Mouse (Mus musculus): ENCODE data around the gene Sox30.
A peak's percentile ranks its signal among the peaks of the same experiment; 100 is the strongest.
"Not testable (repeated sequence)": the region's sequence is repeated elsewhere in the genome, so short reads cannot be mapped to it uniquely, and the experiment has no call there.

Gene Sox30

DNA sequence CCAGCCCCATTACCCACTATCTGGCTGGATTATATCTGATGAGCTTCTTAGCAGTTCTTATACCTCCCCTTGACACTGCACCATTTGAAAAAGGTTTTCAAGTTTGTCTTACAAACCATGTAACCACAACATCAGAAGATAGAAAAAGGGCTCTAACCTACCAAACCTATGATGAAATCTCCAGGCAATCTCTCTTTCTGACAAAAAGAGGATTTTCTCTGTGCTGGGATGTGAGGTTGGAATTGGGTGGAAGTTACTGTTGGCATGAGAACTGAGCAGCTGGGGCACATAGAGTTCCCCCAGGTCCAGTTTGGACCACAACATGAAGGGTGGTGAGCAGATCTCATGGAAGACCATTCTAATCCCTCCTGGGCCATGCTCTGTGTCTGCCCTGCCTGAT lies 41.7 kb downstream of the Sox30 start:
- no peak for DNase-seq

GRCm38 (mm10) chr11:46022983-46023382 lies 42.9 kb downstream of the Sox30 start:
- DNase-seq = no peak

DNA sequence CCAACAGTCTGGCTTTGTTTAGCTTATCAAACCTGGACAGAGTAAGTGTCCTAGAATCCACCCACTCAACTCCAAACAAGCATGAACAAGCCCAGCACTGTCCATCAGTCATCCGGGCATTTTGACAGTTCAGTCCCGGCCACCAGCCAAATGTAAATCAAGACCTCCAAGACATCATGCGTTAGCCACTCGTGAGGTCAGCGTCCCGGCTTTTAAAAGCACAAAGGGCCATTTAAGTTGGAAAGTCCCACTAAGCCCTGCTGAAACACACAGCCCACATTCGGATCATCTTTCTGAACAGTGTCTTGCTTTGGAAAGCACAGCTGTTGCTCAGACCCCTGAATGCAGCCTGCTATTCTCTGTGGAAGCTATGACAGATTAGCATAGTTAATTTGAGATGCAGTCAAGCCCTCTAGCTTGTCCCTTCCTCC lies 45.9 kb downstream of the Sox30 start:
- no peak for DNase-seq

GRCm38 (mm10) chr11:46027952-46028814 lies 48.1 kb downstream of the Sox30 start:
- DNase-seq = no peak

GRCm38 (mm10) chr11:46029485-46029884 lies 49.4 kb downstream of the Sox30 start:
- DNase-seq = no peak

GRCm38 (mm10) chr11:46030026-46030425 lies 49.9 kb downstream of the Sox30 start:
- no peak for DNase-seq

- no peak for DNase-seq
These were observed 51.4 kb downstream of the Sox30 start for GRCm38 (mm10) chr11:46031470-46031869.

DNA sequence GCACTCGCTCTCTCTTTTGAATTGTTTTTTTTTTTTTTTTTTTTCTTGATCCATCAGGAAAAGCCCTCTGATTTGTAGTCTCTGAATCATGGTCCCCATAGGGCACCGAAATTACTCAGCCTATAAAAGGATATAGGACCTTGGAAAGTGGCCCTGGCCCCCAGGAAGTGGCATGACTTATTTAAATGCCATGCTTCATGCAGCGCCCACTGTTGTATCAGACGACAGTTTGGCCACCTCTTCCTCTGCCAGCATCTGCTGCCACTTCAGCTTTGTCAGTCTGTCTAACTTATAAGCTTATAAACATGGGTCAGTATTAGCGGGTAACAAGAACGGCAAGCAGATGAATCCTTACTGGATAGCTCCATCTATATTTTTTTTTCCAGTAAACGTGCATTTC lies 52.8 kb downstream of the Sox30 start:
- no peak for DNase-seq

GRCm38 (mm10) chr11:46036374-46036773 lies 56.3 kb downstream of the Sox30 start:
- no peak for DNase-seq

- no peak for DNase-seq
These were observed 58.8 kb downstream of the Sox30 start for GRCm38 (mm10) chr11:46038901-46039300.

GRCm38 (mm10) chr11:46039335-46039734 lies 59.2 kb downstream of the Sox30 start:
- no peak for DNase-seq

DNA sequence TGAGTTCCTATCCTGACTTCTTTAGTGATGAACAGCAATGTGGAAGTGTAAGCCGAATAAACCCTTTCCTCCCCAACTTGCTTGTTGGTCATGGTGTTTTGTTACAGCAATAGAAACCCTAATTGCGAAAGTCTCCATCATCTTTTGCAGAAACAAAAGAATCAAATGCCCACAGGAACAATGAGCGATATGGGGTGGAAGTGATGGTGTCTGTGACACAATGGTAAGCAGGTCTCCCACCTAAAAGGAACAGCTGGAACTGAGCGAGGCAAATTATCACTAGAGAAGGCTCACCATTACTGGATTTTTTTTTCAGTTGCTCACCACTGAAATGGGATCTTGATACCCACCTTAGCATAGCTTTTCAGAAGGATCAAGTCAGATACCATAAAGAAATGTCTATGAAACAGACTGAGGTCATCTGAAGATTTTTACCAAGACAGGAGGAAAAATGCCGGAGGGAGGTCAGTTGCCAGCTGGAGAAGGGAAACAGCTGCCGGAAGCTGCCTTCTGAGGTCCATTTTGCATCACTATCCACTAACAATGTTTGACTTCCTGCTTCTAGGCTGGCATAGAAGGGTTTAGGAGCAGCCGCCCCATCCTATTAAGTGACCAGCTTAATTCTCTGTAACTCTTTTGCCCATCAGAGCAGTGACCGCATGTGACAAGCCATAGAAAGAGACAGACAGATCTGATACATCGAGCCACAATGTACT lies 60.9 kb downstream of the Sox30 start:
- DNase-seq = no peak

DNA sequence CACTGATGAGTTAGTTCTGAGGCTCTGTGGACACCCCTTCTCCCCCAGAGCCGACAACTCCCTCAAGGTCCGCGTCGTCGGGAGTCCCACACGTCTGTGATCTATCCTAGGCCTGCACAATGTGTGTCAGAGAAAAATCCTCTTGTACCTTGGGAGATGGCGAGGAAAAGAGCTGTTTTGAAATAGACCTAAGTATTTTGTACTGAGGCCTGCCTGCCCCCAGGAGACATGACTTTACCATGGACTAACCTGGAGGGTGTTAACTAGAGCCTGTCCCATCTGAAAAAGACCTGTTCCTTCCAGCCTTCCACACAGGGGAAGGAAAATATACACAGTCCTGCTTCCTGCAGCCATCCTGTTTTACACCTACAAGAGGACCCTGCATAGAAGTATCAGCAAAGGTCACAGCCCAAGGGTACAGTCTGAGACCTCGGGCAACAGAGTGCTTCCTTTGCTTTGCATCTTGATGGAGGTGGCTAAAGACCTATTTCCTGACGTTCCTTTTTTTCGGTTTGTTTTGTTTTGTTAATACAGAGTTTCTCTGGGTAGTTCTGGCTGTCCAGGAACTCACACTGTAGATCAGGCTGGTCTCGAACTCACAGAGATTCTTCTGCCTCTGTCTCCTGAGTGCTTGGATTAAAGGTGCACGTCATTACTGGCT lies 61.6 kb downstream of the Sox30 start:
- no peak for DNase-seq

DNA sequence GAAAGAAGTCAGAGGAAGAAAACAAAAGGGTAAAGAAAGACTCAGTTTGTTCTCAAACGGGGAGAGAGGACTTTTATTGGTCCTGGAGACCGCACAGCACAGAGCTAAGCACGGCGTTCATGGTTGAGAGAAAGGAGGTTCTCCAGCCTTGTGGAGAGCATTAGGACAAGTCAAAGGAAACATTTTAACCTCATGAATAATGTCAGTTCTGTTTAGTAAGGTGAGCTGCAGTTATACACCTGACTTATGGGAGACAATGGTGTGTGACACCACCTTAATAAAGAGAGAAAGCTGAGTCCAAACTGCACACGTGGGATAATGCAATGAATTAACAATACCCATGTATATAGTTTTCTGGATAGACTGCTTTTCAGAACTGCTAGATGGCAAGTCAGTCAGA lies 64.7 kb downstream of the Sox30 start:
- no peak for DNase-seq

DNA sequence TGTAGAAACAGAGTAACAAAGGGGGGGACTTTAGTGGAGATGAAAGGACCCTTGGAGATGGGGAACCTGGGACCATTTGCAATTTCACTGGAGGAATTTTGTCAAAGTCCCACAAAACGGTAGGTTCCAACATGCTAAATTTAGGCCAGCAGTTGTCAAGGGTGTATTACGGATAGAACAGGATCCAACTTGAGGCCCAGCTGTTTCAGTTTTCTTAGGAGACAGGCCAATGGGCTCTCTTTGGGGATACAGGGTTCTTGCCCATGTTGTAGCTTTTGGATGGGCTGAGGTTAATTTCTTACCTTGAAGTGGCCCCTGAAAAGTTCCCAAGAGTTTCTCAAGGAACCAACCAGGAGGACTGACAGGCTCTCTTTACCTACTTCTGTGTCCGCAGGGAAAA lies 67.2 kb downstream of the Sox30 start:
- no peak for DNase-seq

DNA sequence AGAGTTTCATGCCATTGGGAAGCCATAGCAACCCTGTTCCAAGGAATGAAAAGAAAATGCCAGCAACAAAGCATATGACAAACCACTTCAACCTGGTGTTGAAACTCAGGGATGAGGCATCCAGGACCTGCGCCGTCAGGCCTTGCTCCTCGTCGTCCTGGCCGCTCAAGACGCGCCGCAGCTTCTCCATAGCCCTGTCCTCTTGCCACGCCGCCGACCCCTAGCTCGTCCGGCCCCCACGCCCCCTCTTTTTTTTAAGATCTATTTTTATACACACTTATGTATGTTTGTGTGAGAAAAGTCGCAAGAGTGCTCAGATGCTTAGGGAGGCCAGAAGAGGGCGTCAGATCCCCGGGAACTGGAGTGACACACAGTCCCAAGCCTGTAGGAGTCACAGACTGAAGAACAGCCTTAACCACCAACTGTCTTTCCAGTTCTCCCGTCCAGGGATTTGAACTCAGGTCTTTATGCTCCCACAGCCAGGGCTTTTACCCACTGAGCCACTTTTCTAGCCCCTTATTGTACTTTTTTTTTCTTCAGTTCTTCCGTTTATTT lies 72.1 kb downstream of the Sox30 start, which contains the start of gene Gm12166:
Gm12166 (minus strand) TSS at position 217 of the 555 bp plus-strand sequence.
- DNase-seq = peak; percentile 45

- not testable (repeated sequence) for DNase-seq
These were observed 73.3 kb downstream of the Sox30 start for GRCm38 (mm10) chr11:46053457-46053856.

GRCm38 (mm10) chr11:46054311-46054710 lies 74.2 kb downstream of the Sox30 start:
- DNase-seq = no peak

DNA sequence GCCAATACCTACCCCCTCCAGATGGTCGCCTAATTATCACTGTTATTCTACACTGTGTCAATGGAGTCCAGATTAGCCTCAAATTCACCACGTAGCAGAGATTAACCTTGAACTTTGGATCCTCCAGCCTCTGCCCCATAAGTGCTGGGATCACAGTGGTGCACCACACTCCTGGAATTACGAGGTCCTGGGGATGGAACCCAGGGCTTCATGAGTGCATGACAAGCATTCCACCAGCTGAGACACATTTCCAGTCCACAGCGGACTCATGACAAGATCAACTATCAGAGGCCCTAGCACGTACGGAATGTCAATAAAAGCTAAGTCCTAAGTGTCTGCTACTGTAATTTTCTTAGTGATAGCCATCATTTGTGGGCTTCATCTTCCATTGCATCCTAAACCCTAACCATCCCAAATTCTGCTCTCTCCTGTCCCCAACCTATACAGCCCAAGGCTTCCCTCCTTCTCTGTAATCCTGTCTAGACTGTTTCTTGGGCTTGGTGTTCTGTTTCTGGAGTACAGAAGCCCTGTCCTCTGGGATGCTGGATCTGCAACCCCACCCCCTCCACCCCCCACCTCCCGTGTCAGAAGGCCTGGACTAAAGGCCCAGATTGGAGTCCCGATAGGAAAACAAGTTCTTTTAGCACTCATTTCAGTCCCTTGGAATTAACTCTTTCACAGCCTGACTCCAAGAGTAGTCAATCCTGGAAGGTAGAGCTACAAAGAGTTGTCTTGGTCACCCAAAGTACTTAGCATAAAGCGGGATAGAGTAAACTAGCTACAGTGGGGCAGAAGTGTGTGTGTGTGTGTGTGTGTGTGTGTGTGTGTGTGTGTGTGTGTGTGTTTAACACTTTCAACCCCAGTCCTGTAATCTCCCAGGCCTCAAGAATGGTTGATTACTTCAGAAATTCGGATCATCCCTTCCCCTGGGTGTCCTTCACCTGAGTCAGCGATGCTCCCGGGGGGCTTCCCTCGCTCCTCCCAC lies 75.1 kb downstream of the Sox30 start:
- DNase-seq = no peak

DNA sequence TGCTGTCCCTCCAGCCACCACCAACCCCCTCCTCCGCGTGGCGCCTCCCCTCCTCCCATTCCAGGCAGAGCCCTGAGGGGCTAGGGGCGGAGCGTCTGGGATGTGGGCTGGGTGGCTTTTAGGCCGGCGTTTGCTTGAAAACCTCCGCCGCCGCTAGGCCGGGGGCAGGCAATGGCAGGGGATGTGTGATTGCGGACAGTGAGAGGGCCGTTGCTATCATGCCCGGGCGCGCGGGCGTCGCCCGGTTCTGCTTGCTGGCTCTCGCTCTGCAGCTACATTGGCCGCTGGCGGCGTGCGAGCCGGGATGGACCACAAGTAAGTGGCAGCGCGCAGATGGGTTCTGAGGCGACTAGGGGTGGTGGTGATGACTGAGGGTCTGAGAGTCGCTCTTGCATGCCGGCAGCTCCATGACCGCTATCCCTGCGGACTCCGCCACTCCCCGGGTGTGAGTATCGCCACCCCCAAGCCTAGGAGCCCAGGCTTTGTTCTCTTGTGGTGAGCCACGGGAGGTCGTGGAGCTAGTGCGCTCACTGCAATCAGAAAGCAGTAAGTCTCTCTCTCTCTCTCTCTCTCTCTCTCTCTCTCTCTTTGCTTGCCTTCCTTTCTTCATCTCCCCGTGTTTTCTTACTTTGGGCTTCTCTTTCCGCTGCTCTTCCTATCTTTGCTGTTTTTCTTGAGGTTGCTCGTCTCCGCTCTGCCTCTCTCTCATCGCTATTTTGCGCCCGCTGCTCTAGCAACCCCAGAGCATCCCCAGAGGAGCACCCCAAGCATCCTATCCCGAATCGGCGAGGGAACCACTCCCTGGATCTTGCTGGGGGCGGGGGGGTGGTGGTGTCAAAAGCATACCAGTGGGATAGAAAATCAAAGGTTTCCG lies 76.0 kb downstream of the Sox30 start, which contains the start of gene Adam19:
Adam19 (plus strand) TSS at position 97 of the 874 bp plus-strand sequence.
- DNase-seq = peak; percentile 78
